Mouse (Mus musculus) stomach, embryonic 16.5 days (tissue): ENCODE measurements around the gene Dffa. TPM values are rescaled to one million over a fixed set of nuclear protein-coding genes. Genes with fewer than 3 reads are reported as not detected.
"Not testable (repeated sequence)": the region's sequence is repeated elsewhere in the genome, so short reads cannot be mapped to it uniquely, and the experiment has no call there.

Experiments used
- ATAC-seq: fragments of 200-750 bp; cut with Nextera tagmentation; 2 replicates; pipeline ENCODE4 v1.8.0; 2017; ENCODE audit warnings: moderate number of reproducible peaks, moderate TSS enrichment; ENCODE audit not compliant: insufficient read depth, low FRiP score
- H3K27ac ChIP-seq: fragments of 300-500 bp; sonication (generic); 2 replicates; pipeline ENCODE4 v1.5.1; 2014; ENCODE audit warnings: low read length
- H3K27me3 ChIP-seq: fragments of 300-500 bp; sonication (generic); 2 replicates; pipeline ENCODE4 v1.6.1; 2014; ENCODE audit warnings: low read length, control low read depth, mixed read lengths; ENCODE audit not compliant: control insufficient read depth, insufficient read depth
- H3K36me3 ChIP-seq: fragments of 300-500 bp; sonication (generic); 2 replicates; pipeline ENCODE4 v1.6.1; 2014; ENCODE audit warnings: low read length; ENCODE audit not compliant: control insufficient read depth, insufficient read depth
- H3K4me1 ChIP-seq: fragments of 300-500 bp; sonication (generic); 2 replicates; pipeline ENCODE4 v1.6.1; 2014; ENCODE audit warnings: low read length, control low read depth, mixed read lengths; ENCODE audit not compliant: control insufficient read depth, insufficient read depth
- H3K4me2 ChIP-seq: fragments of 300-500 bp; sonication (generic); 2 replicates; pipeline ENCODE4 v1.6.1; 2014; ENCODE audit warnings: low read depth, low read length, mixed read lengths
- H3K4me3 ChIP-seq: fragments of 300-500 bp; sonication (generic); replicated peaks from 2 replicates; pipeline ENCODE4 v1.5.1; 2014; ENCODE audit warnings: mild to moderate bottlenecking, low read length
- H3K9ac ChIP-seq: fragments of 300-500 bp; sonication (generic); 2 replicates; pipeline ENCODE4 v1.6.1; 2014; ENCODE audit warnings: low read length
- H3K9me3 ChIP-seq: fragments of 300-500 bp; sonication (generic); replicated peaks from 2 replicates; pipeline ENCODE4 v1.6.1; 2016; ENCODE audit warnings: low read length, control low read depth; ENCODE audit not compliant: control insufficient read depth
- WGBS: fragments of 180-500 bp; shearing (Covaris S2); extraction: QIAGEN DNeasy Blood & Tissue Kit; methylation state at CpG from one replicate; pipeline ENCODE4 v1.1.7; 2014; 5-methylcytosine and 5-hydroxymethylcytosine counted together
- polyA plus RNA-seq: library from polyadenylated mRNA; unstranded; fragments of >200 nt; fragmentation: Nextera tagmentation; extraction: Ambion mirVana; gene quantifications from 2 replicates; pipeline ENCODE4 v1.2.1, GENCODE M21; 2015

The Dffa gene
- polyA plus RNA-seq, 1 experiment from 2014 or later = 32.3 TPM

DNA sequence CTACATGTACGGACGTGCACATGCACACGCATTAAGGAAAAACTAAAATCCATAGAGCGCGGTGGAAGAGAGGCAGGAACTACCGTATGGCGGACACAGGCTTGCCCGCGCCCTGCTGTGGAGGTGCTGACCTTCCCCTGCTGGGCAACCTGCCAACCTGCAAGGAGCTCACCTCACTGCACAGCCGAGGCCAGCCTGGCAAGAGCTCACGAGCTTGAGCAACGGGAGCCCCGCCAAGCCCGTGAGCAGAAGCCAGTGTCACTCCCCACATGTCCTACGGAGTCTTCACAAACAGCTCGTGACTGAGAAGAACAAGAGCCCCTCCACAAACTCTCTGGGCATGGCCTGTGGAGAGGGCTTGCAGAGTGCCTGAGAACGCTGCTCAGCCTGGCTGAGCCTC is 22.4 kb upstream of the Dffa start:
- Histone ChIP-seq H3K4me1 (peaks cover 15% of the 10 kb centered on the region; the same call in 1 of the 2 replicates), H3K27ac (no peak overlapping the region), H3K4me2 (no peak overlapping the region; the same call in 1 of the 2 replicates), H3K27me3 (no peaks in the 10 kb centered on the region), H3K36me3 (no peaks in the 10 kb centered on the region), H3K9me3 (no peaks in the 10 kb centered on the region), H3K9ac (0 out of 2 replicates have a peak overlapping the region, but pooled peaks have one; percentile 3), H3K4me3 (no peak overlapping the region)
- ATAC-seq = peak; percentile 72; the same call in 1 of the 2 replicates
- WGBS = 61% methylated on average over 17 of the region's 17 CpGs

DNA sequence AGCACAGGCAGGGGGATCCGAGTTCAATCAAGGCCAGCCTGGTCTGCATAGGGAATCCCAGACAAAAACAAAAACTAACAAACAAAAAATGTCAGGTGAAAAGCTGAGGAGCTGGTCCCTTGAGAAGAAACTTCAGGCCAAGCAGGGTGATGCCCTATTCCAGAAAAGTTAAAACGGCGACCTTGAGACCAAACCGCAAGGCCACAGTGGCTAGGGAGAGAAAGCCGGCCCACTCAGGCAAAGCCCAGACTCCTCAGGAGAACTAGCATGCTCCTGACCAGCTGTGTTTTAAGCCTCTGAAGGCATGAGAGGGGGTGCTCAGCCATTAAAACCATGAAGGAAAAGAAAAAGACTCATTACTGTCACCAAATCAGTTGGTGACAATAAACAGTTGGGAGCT is 18.6 kb upstream of the Dffa start:
- no peak for ATAC-seq
- no peak overlapping the region for H3K9ac ChIP-seq
- no peak overlapping the region for H3K4me2 ChIP-seq
- peaks cover 9% of the 10 kb centered on the region; the same call in 1 of the 2 replicates for H3K4me1 ChIP-seq
- H3K9me3 ChIP-seq = no peaks in the 10 kb centered on the region
- no peak overlapping the region for H3K4me3 ChIP-seq
- H3K27me3 ChIP-seq = no peaks in the 10 kb centered on the region
- 75% methylated on average over 5 of the region's 5 CpGs for WGBS
- H3K36me3 ChIP-seq = no peaks in the 10 kb centered on the region
- H3K27ac ChIP-seq = no peak overlapping the region

DNA sequence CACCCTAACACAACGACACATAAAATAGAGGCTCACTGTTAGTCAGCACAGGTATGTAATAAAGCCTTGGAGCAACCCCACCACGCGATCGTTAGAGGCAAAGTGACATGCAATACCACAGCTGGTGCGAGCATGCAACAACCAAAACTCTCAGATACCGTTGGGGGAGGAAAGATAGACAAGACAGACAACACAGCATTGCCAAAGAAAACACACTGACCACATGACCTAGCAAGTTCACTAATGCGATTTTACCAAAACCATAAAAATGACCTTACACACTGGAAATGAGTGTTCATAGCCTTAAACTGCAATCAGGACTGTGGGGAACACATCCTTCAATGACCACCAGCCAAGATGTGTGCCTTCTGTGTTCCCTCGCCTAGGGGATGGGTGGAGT is 12.6 kb upstream of the Dffa start:
- WGBS = 78% methylated on average over 8 of the region's 8 CpGs
- no peaks in the 10 kb centered on the region for H3K27me3 ChIP-seq
- H3K4me1 ChIP-seq = no peaks in the 10 kb centered on the region
- H3K4me2 ChIP-seq = no peak overlapping the region
- no peak overlapping the region for H3K9ac ChIP-seq
- no peak overlapping the region for H3K27ac ChIP-seq
- peaks cover 5% of the 10 kb centered on the region; the same call in 1 of the 2 replicates for H3K36me3 ChIP-seq
- H3K4me3 ChIP-seq = no peak overlapping the region
- H3K9me3 ChIP-seq = no peaks in the 10 kb centered on the region
- ATAC-seq = no peak

DNA sequence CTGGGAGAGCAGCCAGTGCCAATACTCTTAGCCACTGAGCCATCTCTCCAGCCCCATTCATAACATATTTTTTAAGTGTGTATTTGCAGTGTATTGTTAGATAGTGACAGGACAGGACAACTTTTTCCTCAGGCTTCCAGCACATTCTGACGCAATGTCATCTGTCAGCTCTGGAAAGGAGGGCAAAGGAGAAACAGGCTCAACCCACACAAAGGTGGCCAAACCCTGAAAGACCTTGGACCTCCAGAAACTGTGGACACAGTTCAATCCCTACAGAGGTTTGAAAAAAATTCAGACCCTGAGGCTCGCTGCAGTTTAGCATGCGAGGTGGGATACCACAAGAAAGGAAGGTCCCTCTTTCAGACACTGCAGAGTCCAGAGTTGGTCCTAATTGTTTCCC is 6.0 kb upstream of the Dffa start:
- 0 out of 2 replicates have a peak overlapping the region, but pooled peaks have one; percentile 18 for H3K27ac ChIP-seq
- H3K4me3 ChIP-seq = peak overlapping the region; percentile 100
- no peaks in the 10 kb centered on the region for H3K9me3 ChIP-seq
- H3K27me3 ChIP-seq = no peaks in the 10 kb centered on the region
- peak overlapping the region; percentile 99; the same call in 1 of the 2 replicates for H3K4me2 ChIP-seq
- H3K36me3 ChIP-seq = peaks cover 5% of the 10 kb centered on the region; the same call in 1 of the 2 replicates
- ATAC-seq = no peak
- 67% methylated on average over 3 of the region's 3 CpGs for WGBS
- peaks cover 10% of the 10 kb centered on the region for H3K4me1 ChIP-seq
- peak overlapping the region; percentile 97 for H3K9ac ChIP-seq

DNA sequence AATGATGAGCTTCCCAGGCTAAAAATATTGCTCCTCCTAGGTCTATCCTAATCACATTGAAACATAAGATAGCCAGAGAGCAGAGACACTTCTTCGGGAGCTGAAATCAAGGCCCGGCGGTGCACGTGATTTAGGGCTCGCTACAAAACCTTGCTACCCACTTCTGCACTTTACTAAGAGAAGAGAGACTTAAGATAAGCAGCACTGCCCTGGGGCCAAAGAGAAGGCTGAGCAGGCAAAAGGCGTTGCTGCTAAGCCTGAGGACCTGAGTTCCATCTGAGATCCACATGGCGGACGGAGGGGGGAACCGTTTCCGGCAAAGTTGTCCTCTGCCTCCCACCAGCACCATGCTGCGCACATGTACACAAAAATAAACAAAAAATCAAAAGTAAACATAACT is 5.4 kb upstream of the Dffa start:
- WGBS = 6% methylated on average over 11 of the region's 11 CpGs
- H3K27ac ChIP-seq = no peak overlapping the region
- ATAC-seq = no peak

DNA sequence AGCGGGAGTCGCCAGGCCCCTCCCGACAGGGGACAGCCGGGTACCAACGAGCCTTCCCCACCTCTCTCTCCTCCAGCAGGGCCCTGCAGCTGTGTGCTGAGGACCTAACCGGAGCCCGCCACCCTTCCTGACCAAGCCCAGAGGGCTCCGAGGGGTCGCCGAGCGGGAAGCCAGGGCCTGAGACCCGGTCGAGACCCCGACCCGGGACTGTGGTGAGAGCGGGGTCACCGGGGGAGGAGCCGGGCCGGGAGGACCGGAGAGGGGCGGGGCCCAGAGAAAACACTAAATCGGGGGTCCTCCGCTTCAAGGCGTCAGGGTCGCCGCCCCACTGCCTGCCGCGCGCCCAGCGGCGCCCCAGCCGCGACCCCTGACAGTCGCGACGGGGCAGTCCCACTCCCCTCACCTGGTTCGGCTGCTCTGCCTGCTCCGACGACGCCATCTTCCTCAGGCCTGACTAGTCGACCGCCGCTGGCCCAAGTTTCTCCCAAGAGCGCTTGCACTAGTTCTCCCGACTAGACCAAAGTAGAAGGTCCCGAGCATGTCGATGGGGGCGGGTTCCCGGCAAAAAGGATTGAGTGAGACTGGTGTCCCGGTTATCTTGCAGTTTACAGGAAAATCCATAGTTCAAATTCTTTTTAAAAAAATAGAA is 4.5 kb upstream of the Dffa start, which contains the start of gene Pex14:
TSS of gene Pex14 (minus strand) at position 508 of the 649 bp plus-strand sequence.
- ATAC-seq = peak; percentile 85
- H3K27me3 ChIP-seq = no peaks in the 10 kb centered on the region
- peak within 1 kb of the TSS; percentile 97 for H3K9ac ChIP-seq
- WGBS = under 1% methylated on average over 42 of the region's 50 CpGs
- peaks cover 10% of the 10 kb centered on the region for H3K4me1 ChIP-seq
- H3K36me3 ChIP-seq = no peaks in the 10 kb centered on the region
- H3K4me2 ChIP-seq = peak within 1 kb of the TSS; percentile 99
- no peaks in the 10 kb centered on the region for H3K9me3 ChIP-seq
- H3K4me3 ChIP-seq = peak within 1 kb of the TSS; percentile 100
- peak within 1 kb of the TSS; percentile 52 for H3K27ac ChIP-seq

More for the DNA sequence above, 5.4 kb upstream of the Dffa start:
- peaks cover 10% of the 10 kb centered on the region for H3K4me1 ChIP-seq
- H3K4me3 ChIP-seq = peak overlapping the region; percentile 100
- H3K9ac ChIP-seq = peak overlapping the region; percentile 97
- no peaks in the 10 kb centered on the region for H3K9me3 ChIP-seq
- peaks cover 5% of the 10 kb centered on the region; the same call in 1 of the 2 replicates for H3K36me3 ChIP-seq
- peak overlapping the region; percentile 99 for H3K4me2 ChIP-seq
- H3K27me3 ChIP-seq = no peaks in the 10 kb centered on the region

DNA sequence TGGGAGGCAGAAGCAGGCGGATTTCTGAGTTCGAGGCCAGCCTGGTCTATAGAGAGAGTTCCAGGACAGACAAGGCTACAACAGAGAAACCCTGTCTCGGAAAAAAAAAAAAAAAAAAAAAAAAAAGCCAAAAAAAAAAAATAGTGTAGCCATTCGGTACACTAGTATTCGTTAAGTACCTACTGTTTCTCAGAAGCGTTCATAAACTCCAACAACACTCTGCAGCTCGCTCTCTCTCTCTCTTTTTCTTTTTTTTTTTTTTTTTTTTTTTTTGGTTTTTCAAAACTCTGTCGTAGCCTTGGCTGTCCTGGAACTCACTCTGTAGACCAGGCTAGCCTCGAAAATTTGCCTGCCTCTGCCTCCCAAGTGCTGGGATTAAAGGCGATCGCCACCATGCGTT is 3.5 kb upstream of the Dffa start:
- WGBS = 87% methylated on average over 12 of the region's 12 CpGs
- H3K27ac ChIP-seq, ATAC-seq, H3K36me3 ChIP-seq, H3K4me3 ChIP-seq, H3K4me2 ChIP-seq, H3K9me3 ChIP-seq, H3K27me3 ChIP-seq, H3K9ac ChIP-seq: not testable (repeated sequence)
- peaks cover 13% of the 10 kb centered on the region for H3K4me1 ChIP-seq

DNA sequence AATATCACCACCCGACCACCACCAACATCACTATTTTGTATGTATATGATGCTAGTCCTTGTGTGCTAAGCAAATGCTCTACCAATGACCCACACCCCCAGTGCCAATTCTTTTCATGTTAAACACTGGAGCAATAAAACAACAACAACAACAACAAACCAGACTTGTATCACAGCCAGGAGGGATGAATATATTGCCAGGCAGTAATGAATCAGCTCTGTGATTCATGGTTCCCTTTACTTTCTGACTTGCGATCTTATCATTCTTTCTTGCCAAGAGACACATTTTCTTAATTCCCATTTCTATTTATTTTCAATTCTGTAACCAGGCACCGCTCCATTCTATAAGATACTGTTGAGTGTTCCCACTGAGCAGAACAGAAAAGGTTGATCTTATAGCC is 2.5 kb upstream of the Dffa start:
- H3K9ac ChIP-seq = no peak overlapping the region
- H3K9me3 ChIP-seq = no peaks in the 10 kb centered on the region
- H3K4me1 ChIP-seq = peaks cover 13% of the 10 kb centered on the region
- 77% methylated on average over 3 of the region's 3 CpGs for whole genome bisulfite sequencing
- no peak overlapping the region for H3K4me2 ChIP-seq
- no peak overlapping the region for H3K4me3 ChIP-seq
- no peaks in the 10 kb centered on the region for H3K27me3 ChIP-seq
- no peak for ATAC-seq
- H3K27ac ChIP-seq = no peak overlapping the region
- H3K36me3 ChIP-seq = no peaks in the 10 kb centered on the region

DNA sequence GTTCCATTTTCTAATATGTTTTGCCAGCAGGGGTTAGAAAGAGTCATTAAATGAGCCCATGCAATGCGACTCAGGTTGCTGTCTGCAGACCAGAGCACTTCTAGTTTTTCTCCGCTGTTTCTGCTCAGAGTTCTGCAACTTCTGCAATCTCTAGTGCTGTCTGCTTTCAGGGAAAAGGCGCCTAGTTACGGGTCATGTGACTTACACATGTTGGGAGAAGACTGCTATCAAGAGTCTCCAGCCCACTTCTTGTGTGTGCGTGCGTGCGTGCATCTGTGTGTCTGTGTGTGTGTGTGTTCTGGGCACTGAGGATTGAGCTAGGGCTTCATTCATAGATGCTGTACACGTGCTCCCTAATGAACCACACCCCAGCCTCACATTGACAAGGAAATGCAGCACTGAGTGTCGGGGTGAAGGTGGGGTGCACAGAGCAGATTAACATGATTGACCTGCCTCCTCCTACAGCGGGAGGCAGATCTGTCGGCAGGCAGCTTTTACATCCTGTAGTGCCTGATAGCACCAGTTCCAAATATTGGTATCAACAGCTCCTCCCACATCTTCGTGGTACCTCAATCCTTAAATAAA is 16.1 kb downstream of the Dffa start:
- 70% methylated on average over 12 of the region's 12 CpGs for WGBS
- not testable (repeated sequence) for H3K9ac ChIP-seq, H3K27ac ChIP-seq, H3K27me3 ChIP-seq, H3K4me3 ChIP-seq, H3K9me3 ChIP-seq, H3K4me2 ChIP-seq, ATAC-seq, H3K36me3 ChIP-seq, H3K4me1 ChIP-seq
